Mouse (Mus musculus) kidney, adult 2 months (tissue): ENCODE data around the gene Atp7b.

Source experiments
- CTCF ChIP-seq: fragments of 200-500 bp; conservative IDR thresholded peaks from 2 replicates; pipeline ENCODE4 v1.5.1; 2011; ENCODE audit warnings: low read depth, mild to moderate bottlenecking, control low read depth, low read length, moderate library complexity, mixed read lengths; ENCODE audit not compliant: insufficient read depth, insufficient read length
- POLR2A ChIP-seq: fragments of 200-500 bp; IDR thresholded peaks from one replicate; pipeline ENCODE4 v1.6.1; 2011; ENCODE audit warnings: low read depth, low read length, control low read depth

- TF ChIP-seq POLR2A: no peak
- TF ChIP-seq CTCF: no peak
Measured at GRCm38 (mm10) chr8:22040153-22040509, 20.0 kb downstream of the Atp7b start.
